Mouse (Mus musculus) midbrain, embryonic 14.5 days (tissue): Measurements from ENCODE around the gene Bcr. TPM values are rescaled to one million over a fixed set of nuclear protein-coding genes. Genes with fewer than 3 reads are reported as not detected.

ENCODE experiments used
- ATAC-seq: fragments of 200-750 bp; cut with Nextera tagmentation; 2 replicates; pipeline ENCODE4 v1.8.0; 2017; ENCODE audit warnings: moderate number of reproducible peaks, moderate library complexity; ENCODE audit not compliant: low FRiP score, low TSS enrichment
- DNase-seq: peaks from one replicate; pipeline ENCODE4 v3.0.0-alpha.2; 2015
- H3K27ac ChIP-seq: fragments of 300-500 bp; sonication (generic); replicated peaks from 2 replicates; pipeline ENCODE4 v1.5.1; 2014; ENCODE audit warnings: mild to moderate bottlenecking, low read depth, low read length, moderate library complexity
- H3K27me3 ChIP-seq: fragments of 300-500 bp; sonication (generic); 2 replicates; pipeline ENCODE4 v1.6.1; 2014; ENCODE audit warnings: low read length, control low read depth, mixed read lengths; ENCODE audit not compliant: control insufficient read depth, insufficient read depth
- H3K36me3 ChIP-seq: fragments of 300-500 bp; sonication (generic); 2 replicates; pipeline ENCODE4 v1.6.1; 2014; ENCODE audit warnings: low read length, control low read depth; ENCODE audit not compliant: control insufficient read depth, insufficient read depth
- H3K4me1 ChIP-seq: fragments of 300-500 bp; sonication (generic); 2 replicates; pipeline ENCODE4 v1.6.1; 2014; ENCODE audit warnings: mild to moderate bottlenecking, antibody characterized with exemption, low read length, control low read depth; ENCODE audit not compliant: control insufficient read depth, insufficient read depth
- H3K4me2 ChIP-seq: fragments of 300-500 bp; sonication (generic); 2 replicates; pipeline ENCODE4 v1.6.1; 2014; ENCODE audit warnings: mild to moderate bottlenecking, low read length, moderate library complexity
- H3K4me3 ChIP-seq: fragments of 300-500 bp; sonication (generic); replicated peaks from 2 replicates; pipeline ENCODE4 v1.5.1; 2014; ENCODE audit warnings: low read depth, low read length
- H3K9ac ChIP-seq: fragments of 300-500 bp; sonication (generic); replicated peaks from 2 replicates; pipeline ENCODE4 v1.6.1; 2014; ENCODE audit warnings: mild to moderate bottlenecking, low read length, moderate library complexity
- H3K9me3 ChIP-seq: fragments of 300-500 bp; sonication (generic); 2 replicates; pipeline ENCODE4 v1.6.1; 2016; ENCODE audit warnings: low read length, control low read depth, mixed read lengths; ENCODE audit not compliant: control insufficient read depth
- WGBS: fragments of 180-500 bp; shearing (Covaris S2); extraction: QIAGEN DNeasy Blood & Tissue Kit; methylation state at CpG from one replicate; pipeline ENCODE4 v1.1.7; 2014; 5-methylcytosine and 5-hydroxymethylcytosine counted together
- polyA plus RNA-seq: library from polyadenylated mRNA; unstranded; fragments of >200 nt; fragmentation: Nextera tagmentation; extraction: Ambion mirVana; gene quantifications from 2 replicates; pipeline ENCODE4 v1.2.1, GENCODE M21; 2014

Gene Bcr
- polyA plus RNA-seq, 1 experiment from 2014 or later = 22.8 TPM

DNA sequence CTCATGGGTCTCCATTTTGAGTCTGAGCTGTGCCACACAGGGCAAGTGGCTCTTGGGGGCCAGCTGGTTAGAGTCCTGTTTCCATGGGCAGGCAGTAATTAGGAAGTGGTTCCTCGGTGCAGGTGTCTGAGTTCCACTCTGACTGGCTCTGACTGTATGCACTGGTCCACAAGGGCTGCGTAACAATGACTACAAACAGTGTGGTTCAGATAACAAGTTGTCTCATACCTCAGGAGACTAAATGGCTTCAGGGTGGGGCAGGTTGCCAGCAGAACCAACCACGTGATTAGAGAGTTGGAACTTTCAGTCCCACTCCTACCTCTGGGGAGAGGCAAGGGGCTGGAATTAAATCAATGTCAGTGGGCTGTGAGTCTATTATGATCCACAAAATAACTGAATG, 59.0 kb downstream of the Bcr start:
- Histone ChIP-seq H3K4me2 (no peak overlapping the region), H3K27ac (no peak overlapping the region), H3K4me3 (no peak overlapping the region), H3K9ac (no peak overlapping the region), H3K4me1 (peaks cover 13% of the 10 kb centered on the region; the same call in 1 of the 2 replicates), H3K27me3 (no peaks in the 10 kb centered on the region), H3K9me3 (no peaks in the 10 kb centered on the region), H3K36me3 (no peaks in the 10 kb centered on the region)
- ATAC-seq (no peak), DNase-seq (no peak)
- WGBS = 82% methylated on average over 3 of the region's 3 CpGs

GRCm38 (mm10) chr10:75120176-75120575, 59.8 kb downstream of the Bcr start:
- Histone ChIP-seq H3K36me3 (peaks cover 5% of the 10 kb centered on the region), H3K4me2 (no peak overlapping the region), H3K27ac (no peak overlapping the region), H3K9me3 (no peaks in the 10 kb centered on the region), H3K4me3 (no peak overlapping the region), H3K27me3 (no peaks in the 10 kb centered on the region), H3K4me1 (peaks cover 13% of the 10 kb centered on the region; the same call in 1 of the 2 replicates), H3K9ac (no peak overlapping the region)
- no peak for DNase-seq
- no peak for ATAC-seq
- 88% methylated on average over 5 of the region's 5 CpGs for WGBS

GRCm38 (mm10) chr10:75121028-75121427, 60.6 kb downstream of the Bcr start:
- ATAC-seq (0 out of 2 replicates have a peak, but pooled peaks have one; percentile 35), DNase-seq (peak; percentile 54)
- Histone ChIP-seq H3K27ac (no peak overlapping the region), H3K4me1 (peaks cover 13% of the 10 kb centered on the region; the same call in 1 of the 2 replicates), H3K36me3 (peaks cover 14% of the 10 kb centered on the region), H3K9ac (no peak overlapping the region), H3K4me3 (no peak overlapping the region), H3K27me3 (no peaks in the 10 kb centered on the region), H3K9me3 (no peaks in the 10 kb centered on the region), H3K4me2 (no peak overlapping the region)
- 50% methylated on average over 5 of the region's 5 CpGs for WGBS

- H3K4me2 ChIP-seq = no peak overlapping the region
- H3K4me1 ChIP-seq = peaks cover 13% of the 10 kb centered on the region; the same call in 1 of the 2 replicates
- H3K27ac ChIP-seq = no peak overlapping the region
- 55% methylated on average over 4 of the region's 4 CpGs for WGBS
- H3K27me3 ChIP-seq = no peaks in the 10 kb centered on the region
- peaks cover 22% of the 10 kb centered on the region for H3K36me3 ChIP-seq
- ATAC-seq (no peak), DNase-seq (no peak)
- no peaks in the 10 kb centered on the region for H3K9me3 ChIP-seq
- no peak overlapping the region for H3K4me3 ChIP-seq
- H3K9ac ChIP-seq = no peak overlapping the region
These were observed 65.2 kb downstream of the Bcr start for GRCm38 (mm10) chr10:75125577-75125976.

GRCm38 (mm10) chr10:75129283-75129710, 68.9 kb downstream of the Bcr start:
- no peak for ATAC-seq
- H3K4me1 ChIP-seq = no peaks in the 10 kb centered on the region
- DNase-seq = no peak
- no peak overlapping the region for H3K4me2 ChIP-seq
- peaks cover 45% of the 10 kb centered on the region for H3K36me3 ChIP-seq
- H3K27ac ChIP-seq = no peak overlapping the region
- WGBS = 92% methylated on average over 7 of the region's 7 CpGs
- H3K9ac ChIP-seq = no peak overlapping the region
- H3K27me3 ChIP-seq = no peaks in the 10 kb centered on the region
- no peak overlapping the region for H3K4me3 ChIP-seq
- H3K9me3 ChIP-seq = no peaks in the 10 kb centered on the region

- Histone ChIP-seq H3K36me3 (peaks cover 36% of the 10 kb centered on the region), H3K27me3 (no peaks in the 10 kb centered on the region), H3K4me3 (no peak overlapping the region), H3K9me3 (no peaks in the 10 kb centered on the region), H3K4me2 (no peak overlapping the region), H3K27ac (no peak overlapping the region), H3K4me1 (peaks cover 5% of the 10 kb centered on the region), H3K9ac (no peak overlapping the region)
- ATAC-seq = no peak
- 99% methylated on average over 4 of the region's 4 CpGs for WGBS
- DNase-seq = no peak
These were observed 70.1 kb downstream of the Bcr start for GRCm38 (mm10) chr10:75130372-75131046.

DNA sequence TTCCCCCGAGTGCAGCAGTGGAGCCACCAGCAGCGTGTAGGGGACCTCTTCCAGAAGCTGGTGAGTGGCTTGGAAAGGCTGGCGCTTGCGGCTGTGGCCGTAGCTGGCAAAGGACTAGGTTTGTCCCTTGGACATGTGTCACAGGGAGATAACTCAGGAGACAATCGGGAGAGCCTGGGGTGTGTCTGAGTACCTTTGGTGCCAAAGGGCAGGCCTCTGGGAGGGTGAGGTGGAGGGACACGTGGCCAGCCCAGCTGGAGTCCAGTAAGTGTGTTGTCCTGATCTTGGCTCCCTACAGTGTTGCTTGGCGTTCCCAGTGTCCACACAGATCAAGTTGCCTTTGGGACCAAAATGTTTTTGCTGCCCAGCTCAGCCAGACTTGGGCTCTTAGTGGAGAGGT, 71.2 kb downstream of the Bcr start:
- ATAC-seq (no peak), DNase-seq (no peak)
- Histone ChIP-seq H3K4me2 (no peak overlapping the region), H3K27ac (no peak overlapping the region), H3K4me3 (no peak overlapping the region), H3K9me3 (no peaks in the 10 kb centered on the region), H3K27me3 (no peaks in the 10 kb centered on the region), H3K4me1 (peaks cover 5% of the 10 kb centered on the region), H3K36me3 (peaks cover 36% of the 10 kb centered on the region), H3K9ac (no peak overlapping the region)
- WGBS = 70% methylated on average over 8 of the region's 8 CpGs

GRCm38 (mm10) chr10:75134861-75135517, 74.6 kb downstream of the Bcr start:
- Histone ChIP-seq H3K27me3 (no peaks in the 10 kb centered on the region), H3K9me3 (no peaks in the 10 kb centered on the region), H3K4me1 (peaks cover 5% of the 10 kb centered on the region), H3K27ac (no peak overlapping the region), H3K9ac (no peak overlapping the region), H3K4me3 (no peak overlapping the region), H3K36me3 (peaks cover 61% of the 10 kb centered on the region), H3K4me2 (no peak overlapping the region)
- ATAC-seq (0 out of 2 replicates have a peak, but pooled peaks have one; percentile 39), DNase-seq (peak; percentile 41)
- 69% methylated on average over 15 of the region's 15 CpGs for WGBS
